Mouse (Mus musculus): Measurements from ENCODE around the gene Adgrg7. TPM values are rescaled to one million over a fixed set of nuclear protein-coding genes. Genes with fewer than 3 reads are reported as not detected.

The Adgrg7 gene
- polyA plus RNA-seq, 1 experiment from 2014 or later = 0.05 TPM

DNA sequence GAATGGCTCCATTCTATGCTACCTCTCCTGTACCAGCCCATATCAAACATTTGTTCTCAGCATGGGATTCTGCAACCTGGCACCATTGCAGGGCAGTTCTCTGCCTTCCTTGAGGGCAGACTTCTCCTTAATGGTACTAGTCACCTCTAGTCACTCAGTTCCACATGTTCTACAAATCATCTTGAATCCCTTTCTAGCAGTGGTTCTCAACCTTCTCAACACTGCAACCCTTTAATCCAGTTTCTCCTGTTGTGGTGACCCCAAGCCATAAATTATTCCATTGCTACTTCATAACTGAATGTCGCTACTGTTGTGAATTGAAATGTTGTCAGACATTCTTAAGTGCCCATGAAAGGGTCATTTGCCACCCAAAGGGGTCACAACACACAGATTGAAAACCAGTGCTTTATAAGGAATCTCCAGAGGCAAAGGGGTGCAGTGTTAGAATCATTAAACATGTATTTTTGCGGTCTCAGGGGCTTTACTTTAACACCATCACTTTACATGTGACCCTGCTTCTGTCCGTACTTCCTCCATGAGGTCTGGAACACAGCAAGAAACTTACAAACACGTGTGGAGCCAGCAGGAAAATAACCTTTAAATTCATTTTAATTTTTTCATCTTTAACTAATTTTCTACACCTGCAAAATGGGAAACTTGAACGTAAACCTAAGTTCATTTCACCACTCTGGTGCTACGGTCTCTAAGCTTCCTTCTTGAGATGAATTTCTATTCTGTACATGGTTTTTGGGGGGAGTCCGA is 1.1 kb downstream of the Adgrg7 start:
- no peak for ATAC-seq (replicated peaks; ENCODE audit: extremely low read depth, insufficient read depth, low FRiP score)
- Histone ChIP-seq H3K4me1 (ENCODE audit: control insufficient read depth, insufficient read depth, low read length) (no peaks in the 10 kb centered on the region), H3K4me3 (ENCODE audit: low read length) (no peak overlapping the region), H3K27ac (ENCODE audit: low read length) (no peak overlapping the region), H3K27me3 (ENCODE audit: control insufficient read depth, insufficient read depth, low read length) (no peaks in the 10 kb centered on the region), H3K9me3 (replicated peaks; ENCODE audit: control insufficient read depth, low read length) (no peaks in the 10 kb centered on the region), H3K9ac (ENCODE audit: low read length) (no peak overlapping the region), H3K4me2 (ENCODE audit: low read depth, low read length) (no peak overlapping the region), H3K36me3 (ENCODE audit: control insufficient read depth, insufficient read depth) (no peaks in the 10 kb centered on the region)
- 79% methylated on average over 7 of the region's 7 CpGs for WGBS

- Histone ChIP-seq H3K27me3 (ENCODE audit: control insufficient read depth, insufficient read depth, low read length) (no peaks in the 10 kb centered on the region), H3K9ac (ENCODE audit: low read length) (no peak overlapping the region), H3K4me2 (ENCODE audit: low read depth, low read length) (no peak overlapping the region), H3K4me1 (ENCODE audit: control insufficient read depth, insufficient read depth, low read length) (no peaks in the 10 kb centered on the region), H3K9me3 (replicated peaks; ENCODE audit: control insufficient read depth, low read length) (no peaks in the 10 kb centered on the region), H3K36me3 (ENCODE audit: control insufficient read depth, insufficient read depth) (no peaks in the 10 kb centered on the region), H3K4me3 (ENCODE audit: low read length) (no peak overlapping the region), H3K27ac (ENCODE audit: low read length) (no peak overlapping the region)
- no peak for ATAC-seq (replicated peaks; ENCODE audit: extremely low read depth, insufficient read depth, low FRiP score)
- 74% methylated on average over 1 of the region's 1 CpGs for WGBS
Measured at GRCm38 (mm10) chr16:56793778-56794177, 1.9 kb downstream of the Adgrg7 start.

DNA sequence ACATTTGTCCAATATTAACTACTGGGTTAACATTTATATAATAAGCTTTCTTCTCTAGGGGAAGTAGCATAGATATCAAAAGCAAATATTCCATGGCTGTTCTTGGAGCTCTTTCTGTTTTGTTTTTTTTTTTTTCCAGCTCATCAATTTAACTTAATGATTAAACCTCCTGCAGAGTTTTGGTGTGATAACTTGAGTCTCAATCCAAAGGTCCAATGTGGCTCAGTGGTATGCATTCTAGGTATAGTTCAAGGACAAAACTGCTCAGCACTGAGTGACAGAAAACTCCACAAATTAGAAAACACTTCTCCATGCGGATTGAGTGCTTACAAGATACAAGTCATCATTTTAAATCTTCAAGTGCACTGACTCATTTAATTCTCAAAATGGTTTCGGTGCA is 9.7 kb downstream of the Adgrg7 start:
- Histone ChIP-seq H3K4me1 (ENCODE audit: control insufficient read depth, insufficient read depth, low read length) (no peaks in the 10 kb centered on the region), H3K27me3 (ENCODE audit: control insufficient read depth, insufficient read depth, low read length) (no peaks in the 10 kb centered on the region), H3K4me2 (ENCODE audit: low read depth, low read length) (no peak overlapping the region), H3K9me3 (replicated peaks; ENCODE audit: control insufficient read depth, low read length) (no peaks in the 10 kb centered on the region), H3K36me3 (ENCODE audit: control insufficient read depth, insufficient read depth) (no peaks in the 10 kb centered on the region), H3K9ac (ENCODE audit: low read length) (no peak overlapping the region), H3K27ac (ENCODE audit: low read length) (no peak overlapping the region), H3K4me3 (ENCODE audit: low read length) (no peak overlapping the region)
- 83% methylated on average over 2 of the region's 2 CpGs for WGBS
- ATAC-seq (replicated peaks; ENCODE audit: extremely low read depth, insufficient read depth, low FRiP score) = no peak

DNA sequence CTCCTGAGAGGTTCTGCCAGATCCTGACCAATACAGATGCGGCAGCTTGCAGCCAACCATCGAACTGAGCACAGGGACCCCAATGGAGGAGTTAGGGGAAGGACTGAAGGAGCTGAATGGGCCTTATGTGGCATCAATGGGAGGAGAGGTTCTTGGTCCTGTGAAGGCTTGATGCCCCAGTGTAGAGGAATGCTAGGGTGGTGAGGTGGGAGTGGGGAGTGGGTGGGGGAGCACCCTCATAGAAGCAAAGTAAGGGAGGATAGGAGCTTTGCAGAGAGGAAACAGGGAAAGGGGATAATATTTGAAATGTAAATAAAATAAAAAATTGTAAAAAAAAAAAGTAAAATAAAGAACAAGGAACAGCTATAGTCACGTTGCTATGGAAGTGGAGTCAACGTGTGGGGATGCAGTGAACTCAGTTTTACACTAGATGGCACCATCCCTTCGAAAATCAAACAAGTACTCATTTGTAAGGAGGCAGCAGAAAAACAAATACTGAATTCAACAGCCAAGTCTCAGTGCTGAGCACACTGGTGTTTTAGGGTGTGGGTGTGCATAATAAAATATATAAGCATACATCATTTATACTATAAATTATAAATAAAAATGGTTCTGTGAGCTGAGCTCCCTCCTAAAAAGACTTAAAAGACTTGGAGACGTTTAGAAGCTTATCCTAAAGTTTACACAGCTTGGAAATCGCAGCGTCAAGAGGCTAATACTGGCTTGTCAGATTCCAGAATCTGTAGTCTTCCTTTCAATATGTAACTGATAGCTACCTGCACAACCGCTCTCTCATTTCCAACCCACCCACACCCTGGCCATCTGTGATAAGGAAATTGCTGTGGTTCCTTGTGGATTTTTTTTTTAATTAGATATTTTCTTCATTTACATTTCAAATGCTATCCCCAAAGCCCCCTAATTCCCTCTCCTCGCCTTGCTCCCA is 24.2 kb downstream of the Adgrg7 start:
- Histone ChIP-seq H3K36me3 (ENCODE audit: control insufficient read depth, insufficient read depth) (no peaks in the 10 kb centered on the region), H3K4me1 (ENCODE audit: control insufficient read depth, insufficient read depth, low read length) (no peaks in the 10 kb centered on the region), H3K27me3 (ENCODE audit: control insufficient read depth, insufficient read depth, low read length) (no peaks in the 10 kb centered on the region), H3K9me3 (replicated peaks; ENCODE audit: control insufficient read depth, low read length) (no peaks in the 10 kb centered on the region), H3K9ac (ENCODE audit: low read length) (no peak overlapping the region), H3K27ac (ENCODE audit: low read length) (no peak overlapping the region), H3K4me2 (ENCODE audit: low read depth, low read length) (no peak overlapping the region), H3K4me3 (ENCODE audit: low read length) (no peak overlapping the region)
- 0 out of 2 replicates have a peak, but pooled peaks have one; percentile 28 for ATAC-seq (replicated peaks; ENCODE audit: extremely low read depth, insufficient read depth, low FRiP score)
- WGBS = 44% methylated on average over 10 of the region's 10 CpGs

- ATAC-seq (replicated peaks; ENCODE audit: extremely low read depth, insufficient read depth, low FRiP score) = no peak
- Histone ChIP-seq H3K36me3 (ENCODE audit: control insufficient read depth, insufficient read depth) (no peaks in the 10 kb centered on the region), H3K4me2 (ENCODE audit: low read depth, low read length) (no peak overlapping the region), H3K27ac (ENCODE audit: low read length) (no peak overlapping the region), H3K27me3 (ENCODE audit: control insufficient read depth, insufficient read depth, low read length) (no peaks in the 10 kb centered on the region), H3K9me3 (replicated peaks; ENCODE audit: control insufficient read depth, low read length) (no peaks in the 10 kb centered on the region), H3K9ac (ENCODE audit: low read length) (no peak overlapping the region), H3K4me1 (ENCODE audit: control insufficient read depth, insufficient read depth, low read length) (no peaks in the 10 kb centered on the region), H3K4me3 (ENCODE audit: low read length) (no peak overlapping the region)
- WGBS = 42% methylated on average over 1 of the region's 1 CpGs
Measured at GRCm38 (mm10) chr16:56729060-56729459, 66.6 kb downstream of the Adgrg7 start.

DNA sequence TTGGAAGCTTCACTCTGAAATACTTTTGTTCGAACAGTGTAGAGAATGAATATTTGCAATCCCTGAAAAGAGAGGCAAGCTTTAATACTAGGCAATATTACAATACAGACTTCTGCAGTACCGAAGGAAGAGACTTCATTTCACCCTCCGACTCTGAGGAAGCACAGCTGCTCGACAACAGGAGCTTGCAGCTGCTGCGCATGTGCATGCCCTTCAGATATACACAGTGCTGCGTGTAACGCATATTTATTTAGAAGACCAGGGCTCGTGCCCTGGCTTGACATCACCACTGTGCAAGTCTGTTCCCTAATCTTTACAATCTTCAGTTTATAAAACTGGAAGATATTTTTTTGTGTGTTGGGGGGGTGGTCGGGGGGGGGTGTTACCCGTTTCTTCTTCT is 70.7 kb downstream of the Adgrg7 start:
- no peak overlapping the region for H3K27ac ChIP-seq (ENCODE audit: low read length)
- WGBS = 68% methylated on average over 10 of the region's 10 CpGs
- H3K27me3 ChIP-seq (ENCODE audit: control insufficient read depth, insufficient read depth, low read length) = no peaks in the 10 kb centered on the region
- H3K9ac ChIP-seq (ENCODE audit: low read length) = no peak overlapping the region
- ATAC-seq (replicated peaks; ENCODE audit: extremely low read depth, insufficient read depth, low FRiP score) = no peak
- H3K4me3 ChIP-seq (ENCODE audit: low read length) = no peak overlapping the region
- H3K36me3 ChIP-seq (ENCODE audit: control insufficient read depth, insufficient read depth) = no peaks in the 10 kb centered on the region
- no peaks in the 10 kb centered on the region for H3K4me1 ChIP-seq (ENCODE audit: control insufficient read depth, insufficient read depth, low read length)
- H3K4me2 ChIP-seq (ENCODE audit: low read depth, low read length) = no peak overlapping the region
- no peaks in the 10 kb centered on the region for H3K9me3 ChIP-seq (replicated peaks; ENCODE audit: control insufficient read depth, low read length)

GRCm38 (mm10) chr16:56722357-56722756 is 73.3 kb downstream of the Adgrg7 start:
- H3K9me3 ChIP-seq (replicated peaks; ENCODE audit: control insufficient read depth, low read length) = no peaks in the 10 kb centered on the region
- H3K9ac ChIP-seq (ENCODE audit: low read length) = no peak overlapping the region
- H3K4me3 ChIP-seq (ENCODE audit: low read length) = no peak overlapping the region
- H3K4me2 ChIP-seq (ENCODE audit: low read depth, low read length) = no peak overlapping the region
- no peaks in the 10 kb centered on the region for H3K36me3 ChIP-seq (ENCODE audit: control insufficient read depth, insufficient read depth)
- 54% methylated on average over 4 of the region's 4 CpGs for WGBS
- no peaks in the 10 kb centered on the region for H3K27me3 ChIP-seq (ENCODE audit: control insufficient read depth, insufficient read depth, low read length)
- no peak for ATAC-seq (replicated peaks; ENCODE audit: extremely low read depth, insufficient read depth, low FRiP score)
- no peak overlapping the region for H3K27ac ChIP-seq (ENCODE audit: low read length)
- H3K4me1 ChIP-seq (ENCODE audit: control insufficient read depth, insufficient read depth, low read length) = peaks cover 4% of the 10 kb centered on the region

DNA sequence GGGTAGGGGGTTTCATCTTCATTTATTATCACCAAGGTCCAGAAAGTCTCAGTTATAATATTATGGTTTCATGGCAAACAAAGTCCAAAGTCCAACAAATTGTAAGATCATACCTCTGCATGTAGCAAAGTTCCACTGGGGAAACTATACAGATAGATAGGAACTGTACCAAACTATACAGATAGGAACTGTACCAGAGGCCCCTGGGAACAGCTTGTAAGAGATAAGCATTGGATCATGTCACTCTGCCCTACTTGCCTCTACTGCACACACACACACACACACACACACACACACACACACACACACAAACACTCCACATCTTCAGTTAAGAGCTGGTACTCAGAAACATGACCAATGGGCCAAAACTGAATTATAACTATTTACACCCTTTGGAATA is 76.6 kb downstream of the Adgrg7 start:
- ATAC-seq (replicated peaks; ENCODE audit: extremely low read depth, insufficient read depth, low FRiP score) = no peak

More for the DNA sequence above, 76.6 kb downstream of the Adgrg7 start:
- H3K4me3 ChIP-seq (ENCODE audit: low read length) = no peak overlapping the region
- H3K27me3 ChIP-seq (ENCODE audit: control insufficient read depth, insufficient read depth, low read length) = no peaks in the 10 kb centered on the region
- no peak overlapping the region for H3K9ac ChIP-seq (ENCODE audit: low read length)
- H3K27ac ChIP-seq (ENCODE audit: low read length) = no peak overlapping the region
- peaks cover 20% of the 10 kb centered on the region for H3K4me1 ChIP-seq (ENCODE audit: control insufficient read depth, insufficient read depth, low read length)
- no peak overlapping the region for H3K4me2 ChIP-seq (ENCODE audit: low read depth, low read length)
- no peaks in the 10 kb centered on the region for H3K9me3 ChIP-seq (replicated peaks; ENCODE audit: control insufficient read depth, low read length)
- no peaks in the 10 kb centered on the region for H3K36me3 ChIP-seq (ENCODE audit: control insufficient read depth, insufficient read depth)

All from heart, embryonic 16.5 days (tissue).